Mouse (Mus musculus) c-Kit-positive CD71-negative TER-119-negative erythroid progenitor cells, embryonic 14.5 days (primary cell): ENCODE data around the gene Faap20.

Source experiments
- DNase-seq: peaks from one replicate; pipeline ENCODE4 v3.0.0-alpha.2; 2013; ENCODE audit warnings: low read depth

Faap20 gene

DNA sequence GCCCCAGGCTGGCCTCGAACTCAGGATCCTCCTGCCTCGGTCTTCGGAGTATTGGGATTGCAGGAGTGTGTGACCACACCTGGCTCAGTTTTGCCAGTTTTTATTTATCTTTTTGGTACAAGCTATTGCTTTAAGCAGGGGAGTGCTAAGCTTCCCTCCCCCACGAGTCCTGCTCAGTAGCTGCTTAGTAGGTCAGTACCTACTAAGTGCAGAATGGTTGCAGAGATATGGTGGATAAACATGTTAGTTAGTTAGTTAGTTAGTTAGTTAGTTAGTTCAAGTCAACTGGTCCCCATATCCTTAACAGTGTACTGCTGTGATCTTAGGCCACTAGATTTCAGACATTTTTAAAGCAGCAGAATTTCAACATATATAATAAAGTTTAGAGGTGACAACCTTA is 36.5 kb downstream of the Faap20 start:
- no peak for DNase-seq

DNA sequence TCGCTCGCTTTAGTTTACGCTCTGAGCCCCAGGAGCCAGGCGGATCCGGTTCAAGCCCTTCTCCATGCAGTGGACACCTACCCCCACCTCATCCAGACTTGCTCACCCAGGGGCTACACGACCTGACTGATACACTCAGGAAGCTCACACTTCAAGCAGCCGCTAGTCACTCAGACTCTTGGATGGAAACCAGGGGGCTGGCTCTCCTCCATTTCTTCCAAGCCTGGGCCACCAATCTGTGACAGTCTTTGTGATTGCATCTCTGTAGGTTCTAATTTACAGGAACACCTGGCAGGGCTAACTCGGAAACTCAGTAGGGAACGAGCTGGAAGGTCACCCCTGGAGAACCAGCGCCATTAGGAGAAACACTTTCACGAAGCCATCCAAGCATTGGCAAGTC is 38.1 kb downstream of the Faap20 start:
- no peak for DNase-seq

GRCm38 (mm10) chr4:155288586-155288985 is 39.0 kb downstream of the Faap20 start:
- no peak for DNase-seq

DNA sequence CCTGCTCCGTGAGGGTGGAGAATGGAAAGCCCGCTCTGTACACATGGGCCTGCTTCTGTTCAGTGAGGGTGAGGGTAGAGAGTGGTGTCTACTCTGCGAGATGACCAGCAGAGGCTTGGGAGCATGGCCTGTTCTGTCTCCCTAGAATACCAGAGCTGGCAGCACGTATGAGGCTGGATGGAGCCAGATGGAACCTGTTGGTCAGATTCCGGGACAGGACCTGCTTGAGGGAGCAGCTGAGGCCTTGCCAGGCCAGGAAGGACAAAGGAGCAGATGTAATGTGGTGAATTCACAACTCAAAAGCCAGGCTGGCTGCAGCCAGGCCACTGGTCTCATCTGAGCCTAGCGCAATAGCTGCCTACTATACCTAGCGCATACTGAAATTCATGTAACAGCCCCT is 40.4 kb downstream of the Faap20 start:
- DNase-seq: no peak

- DNase-seq: no peak
Measured at GRCm38 (mm10) chr4:155292863-155293262, 43.3 kb downstream of the Faap20 start.

GRCm38 (mm10) chr4:155294381-155294780 is 44.8 kb downstream of the Faap20 start:
- DNase-seq: no peak

GRCm38 (mm10) chr4:155295026-155295590 is 45.5 kb downstream of the Faap20 start:
- DNase-seq: no peak

DNA sequence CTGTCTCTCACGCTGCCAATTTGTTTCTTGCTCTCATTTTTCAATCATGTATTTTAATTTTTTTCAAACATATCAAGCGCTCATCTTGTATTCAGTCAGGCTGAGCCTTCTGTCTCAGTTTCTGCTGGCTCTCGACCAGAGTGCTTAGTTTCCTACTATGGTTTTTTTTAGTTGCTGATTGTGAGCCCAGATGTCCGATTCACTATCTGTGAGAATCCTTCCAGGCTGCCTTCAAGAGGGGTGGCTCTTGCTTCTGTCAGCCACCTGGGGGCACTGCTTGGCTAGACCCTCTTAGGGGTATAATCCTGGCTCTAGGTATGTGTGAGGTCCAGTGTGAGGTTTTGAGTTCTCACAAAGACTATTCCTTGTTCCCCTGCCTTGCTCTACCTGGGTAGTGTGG is 46.4 kb downstream of the Faap20 start:
- no peak for DNase-seq

- DNase-seq: peak; percentile 25
Measured at GRCm38 (mm10) chr4:155297057-155297456, 47.5 kb downstream of the Faap20 start.

- no peak for DNase-seq
Measured at GRCm38 (mm10) chr4:155298826-155299225, 49.2 kb downstream of the Faap20 start.

- no peak for DNase-seq
Measured at GRCm38 (mm10) chr4:155300421-155301097, 51.0 kb downstream of the Faap20 start.

- no peak for DNase-seq
Measured at GRCm38 (mm10) chr4:155301098-155301447, 51.5 kb downstream of the Faap20 start.

DNA sequence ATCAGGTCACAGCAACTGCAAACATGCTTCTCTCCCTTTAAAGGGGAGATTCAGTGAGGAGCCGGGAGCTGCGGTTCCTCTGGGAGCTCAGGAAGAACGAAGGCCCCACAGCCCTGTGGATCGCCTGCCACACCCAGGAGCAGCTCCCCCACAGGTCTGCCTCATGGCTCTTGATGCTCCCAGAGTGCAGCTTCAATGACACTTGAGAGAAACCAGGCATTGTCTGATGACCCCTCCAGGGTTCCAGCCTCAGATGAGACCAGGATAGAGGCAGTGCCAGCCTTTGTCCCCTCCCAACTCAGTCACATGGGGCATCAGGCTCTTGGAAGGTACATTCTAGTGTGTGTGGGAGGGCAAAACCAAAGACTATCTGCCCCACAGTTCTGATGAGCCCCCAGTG is 52.4 kb downstream of the Faap20 start:
- no peak for DNase-seq

GRCm38 (mm10) chr4:155304508-155305096 is 55.0 kb downstream of the Faap20 start:
- DNase-seq: no peak

- DNase-seq: no peak
Measured at GRCm38 (mm10) chr4:155305531-155306031, 56.0 kb downstream of the Faap20 start.
